In genomic region chr2:166887816-166888215, GRCm38 (mm10) we compare ENCODE assay signal across 9 mouse cellular contexts. TPM values are rescaled to one million over a fixed set of nuclear protein-coding genes. Genes with fewer than 3 reads are reported as not detected.
DNase-seq lines count a peak whose midpoint lies in the region; ATAC-seq and TF ChIP-seq lines count a peak whose summit lies in the region.
"Had no signal": no experiment of that assay in that cellular context is flagged by ENCODE, and none has a peak within 500 bp of the region (broad histone marks: within the 10 kb centered on the region; RNA-seq: fewer than 3 reads in every experiment).

No protein-coding gene starts in this region.

- peaks cover 60% of the 10 kb centered on the region for H3K36me3 ChIP-seq in E14TG2a.4 (ENCODE audit: insufficient read depth, low read length)

- ATAC-seq in megakaryocyte, adult 5-6 weeks (ENCODE audit: poor library complexity, severe bottlenecking) = no peak

- H3K4me3 ChIP-seq in layer of hippocampus, adult 2 months = no peak overlapping the region
- H3K4me3 ChIP-seq in E14TG2a.4 (replicated peaks; ENCODE audit: low read length) = no peak overlapping the region
- no peak overlapping the region for H3K4me3 ChIP-seq in bone marrow macrophage, adult 2 months (ENCODE audit: insufficient read depth, low read length)
- H3K4me3 ChIP-seq: liver, embryonic 13.5 days had no signal

- no peak for DNase-seq in layer of hippocampus, adult 2 months (ENCODE audit: low spot score in 2 of 2)
- no peak for DNase-seq in layer of hippocampus, postnatal 25 days (ENCODE audit: extremely low spot score in 1 of 2, low spot score in 1 of 2)
- DNase-seq in mesoderm, embryonic 11.5 days (ENCODE audit: low read depth, low spot score) = peak; percentile 28
- DNase-seq in adrenal gland, adult 2 months = no peak
- no peak for DNase-seq in heart, adult 18-20 months
- DNase-seq: liver, embryonic 13.5 days had no signal

- TF ChIP-seq CTCF in layer of hippocampus, adult 2 months (conservative IDR thresholded peaks at IDR 0.05) = peak; percentile 57
- TF ChIP-seq CTCF in E14TG2a.4 (conservative IDR thresholded peaks at IDR 0.05; ENCODE audit: low read length) = peak; percentile 38
- TF ChIP-seq CTCF in bone marrow macrophage, adult 2 months (IDR thresholded peaks at IDR 0.05; ENCODE audit: low read depth, low read length) = peak; percentile 39; the same call in 1 of the 2 replicates

- TF ChIP-seq POLR2A in bone marrow macrophage, adult 2 months (IDR thresholded peaks at IDR 0.05; ENCODE audit: borderline replicate concordance, low read depth, low read length) = no peak

- no peak overlapping the region for H3K27ac ChIP-seq in layer of hippocampus, adult 2 months
- no peak overlapping the region for H3K27ac ChIP-seq in bone marrow macrophage, adult 2 months (ENCODE audit: insufficient read depth, low read depth, low read length)
- H3K27ac ChIP-seq: liver, embryonic 13.5 days had no signal

- no peaks in the 10 kb centered on the region for H3K9me3 ChIP-seq in E14TG2a.4 (ENCODE audit: low read length)
- H3K9me3 ChIP-seq: liver, embryonic 13.5 days had no signal

- H3K27me3 ChIP-seq in E14TG2a.4 (ENCODE audit: insufficient read depth, low read length) = no peaks in the 10 kb centered on the region
- H3K27me3 ChIP-seq: liver, embryonic 13.5 days had no signal

- peaks cover 46% of the 10 kb centered on the region for H3K4me1 ChIP-seq in E14TG2a.4 (replicated peaks; ENCODE audit: low read depth, low read length)
- H3K4me1 ChIP-seq in bone marrow macrophage, adult 2 months (ENCODE audit: control insufficient read depth, insufficient read depth, low read length) = no peaks in the 10 kb centered on the region
- H3K4me1 ChIP-seq: liver, embryonic 13.5 days had no signal

RNA-seq across cellular contexts. Expression of gene Cse1l, which starts 18.0 kb away (rescaled TPM):
- 10 to 100 TPM; 48.7 to 51.4 TPM for total RNA-seq in layer of hippocampus, adult 2 months (2021)
- total RNA-seq in layer of hippocampus, postnatal 25 days (2021) = 10 to 100 TPM; 51.6 to 52.6 TPM
- polyA plus RNA-seq in bone marrow macrophage, adult 2 months (2012; ENCODE audit: insufficient read depth, insufficient read length, missing spikeins) = 29.7 and 35.3 TPM in 2 replicates
- total RNA-seq in adrenal gland, adult 2 months (2021) = 10 to 100 TPM; 56.4 to 77.0 TPM
- polyA plus RNA-seq in adrenal gland, adult 2 months (2012; rRNA removed) = 8.9 and 12.6 TPM in 2 replicates
- total RNA-seq in megakaryocyte, adult 5-6 weeks (2015) = 87.8 and 109 TPM in 2 replicates
- total RNA-seq in megakaryocyte, adult 5-6 weeks (2017) = 74.4 and 83.1 TPM in 2 replicates
- 10 to 100 TPM; 40.5 to 42.2 TPM for total RNA-seq in heart, adult 18-20 months (2021)
